Mouse (Mus musculus) 3T3-L1 (cell line): ENCODE results near the gene Srl.
A peak's percentile ranks its signal among the peaks of the same experiment; 100 is the strongest.

Experiments
- DNase-seq: peaks from one replicate; pipeline ENCODE4 v3.0.0-alpha.2; 2015; ENCODE audit warnings: low read depth, low spot score

Srl gene

DNA sequence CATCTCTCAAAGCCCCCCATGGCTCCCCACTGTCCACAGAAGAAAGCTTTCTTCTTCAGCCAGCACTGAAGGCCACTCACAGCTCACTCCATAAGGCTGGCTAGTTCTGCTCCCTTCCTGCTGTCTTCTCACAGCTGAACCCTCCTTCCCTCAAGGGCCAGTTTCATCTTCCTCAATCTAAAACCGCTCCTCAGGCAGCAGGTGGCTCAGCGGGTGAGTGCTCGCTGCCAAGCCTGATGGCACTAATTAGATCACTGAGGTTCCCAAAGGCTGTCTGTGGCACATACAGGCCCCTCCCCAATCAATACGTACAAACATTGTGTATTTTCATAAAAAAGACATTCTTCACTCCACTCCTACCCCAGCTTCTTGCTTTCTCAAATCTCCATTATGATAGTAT is 22.5 kb downstream of the Srl start:
- DNase-seq: no peak

DNA sequence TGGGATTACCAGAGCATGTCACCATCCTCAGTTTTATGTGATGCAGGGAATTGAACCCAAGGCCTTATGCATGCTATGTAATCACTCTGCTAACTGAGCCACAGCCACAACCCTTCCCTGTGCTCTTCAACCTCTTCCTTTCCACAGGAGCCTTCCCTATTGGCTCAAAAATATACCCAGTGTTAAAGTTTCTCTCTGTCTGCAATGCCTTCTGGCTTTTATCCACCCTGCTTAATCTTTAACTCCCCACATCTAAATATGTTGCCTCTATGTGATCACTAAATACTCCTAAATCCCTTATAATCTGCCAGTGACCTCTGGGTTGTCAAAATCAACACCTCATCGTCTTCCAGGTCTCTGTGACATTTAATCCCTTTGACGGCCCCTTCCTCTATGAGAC is 23.7 kb downstream of the Srl start:
- no peak for DNase-seq

- no peak for DNase-seq
Measured at GRCm38 (mm10) chr16:4514383-4514782, 27.2 kb downstream of the Srl start.

DNA sequence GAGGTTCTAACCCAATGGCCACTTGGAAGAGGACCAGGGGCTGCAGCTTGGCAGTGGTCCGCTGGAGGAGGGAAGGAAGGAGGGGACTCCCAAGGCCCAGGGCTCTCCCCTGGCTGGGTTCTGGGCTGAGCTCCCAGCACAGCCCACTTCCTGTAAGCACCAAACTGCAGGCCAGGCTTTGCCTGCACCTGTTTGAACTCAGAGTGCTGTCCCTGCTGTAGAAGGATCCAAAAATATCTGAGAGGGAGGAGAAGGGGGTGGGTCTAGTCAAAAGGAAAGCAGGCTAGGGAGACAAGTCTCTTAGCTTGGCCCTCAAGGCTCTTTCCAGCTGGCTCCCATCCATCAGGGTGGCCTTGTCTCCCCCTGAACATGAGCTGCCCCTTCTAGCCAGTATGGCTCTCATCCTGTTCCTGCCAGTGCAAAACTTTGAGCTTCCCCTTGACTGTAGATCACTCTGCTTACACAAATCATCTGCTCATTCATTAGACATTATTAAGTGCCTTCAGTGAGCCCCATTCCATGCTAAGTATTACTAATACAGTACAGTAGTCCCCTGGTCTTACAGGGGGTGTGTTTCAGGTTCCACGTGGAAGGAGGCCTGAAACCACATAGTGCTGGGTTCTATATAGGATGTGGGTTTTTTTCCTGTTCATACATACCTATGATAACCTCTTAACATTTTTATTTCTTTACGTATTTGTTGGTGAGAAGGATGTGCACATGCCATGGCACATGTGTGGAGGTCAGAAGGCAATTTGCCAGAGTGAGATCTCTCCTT is 28.8 kb downstream of the Srl start:
- peak; percentile 12 for DNase-seq

DNA sequence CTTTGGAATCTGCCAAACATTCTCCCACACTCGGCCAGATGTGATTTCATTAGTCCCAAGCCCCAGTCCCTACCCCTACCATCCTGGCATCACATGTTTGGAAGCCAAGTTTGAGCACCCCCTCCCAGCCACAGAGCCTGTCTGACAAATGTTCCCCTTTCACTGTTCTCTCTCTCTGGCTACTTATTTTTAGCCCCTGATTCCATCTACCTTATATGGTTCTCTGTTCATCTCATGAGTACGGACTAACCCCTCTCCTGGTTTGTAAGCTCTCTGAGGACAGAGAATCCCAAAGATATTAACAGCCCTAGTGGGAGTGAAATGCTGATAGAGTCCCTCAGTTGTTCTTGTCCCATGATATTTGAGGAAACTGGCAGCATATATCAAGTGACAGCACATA is 30.2 kb downstream of the Srl start:
- no peak for DNase-seq

GRCm38 (mm10) chr16:4506181-4506580 is 35.4 kb downstream of the Srl start:
- no peak for DNase-seq

GRCm38 (mm10) chr16:4503495-4503894 is 38.1 kb downstream of the Srl start:
- DNase-seq: no peak

DNA sequence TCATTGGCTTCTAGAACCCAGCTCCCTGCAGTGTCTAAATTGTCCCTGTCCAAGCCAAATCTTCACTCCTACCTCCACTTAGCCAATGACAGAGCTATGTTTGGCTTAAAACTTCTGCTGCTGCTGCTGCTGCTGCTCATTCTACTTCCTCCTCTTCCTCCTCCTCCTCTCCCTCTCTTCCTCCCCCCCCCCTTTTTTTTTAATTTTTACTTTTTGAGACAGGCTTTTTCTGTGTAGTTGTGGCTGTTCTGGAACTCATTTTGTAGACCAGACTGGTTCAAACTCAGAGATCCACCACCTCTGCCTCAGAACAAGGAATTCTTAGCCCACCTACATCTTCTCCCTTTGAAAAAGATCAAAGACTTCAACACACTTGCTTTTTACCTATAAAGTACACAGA is 39.0 kb downstream of the Srl start:
- no peak for DNase-seq

DNA sequence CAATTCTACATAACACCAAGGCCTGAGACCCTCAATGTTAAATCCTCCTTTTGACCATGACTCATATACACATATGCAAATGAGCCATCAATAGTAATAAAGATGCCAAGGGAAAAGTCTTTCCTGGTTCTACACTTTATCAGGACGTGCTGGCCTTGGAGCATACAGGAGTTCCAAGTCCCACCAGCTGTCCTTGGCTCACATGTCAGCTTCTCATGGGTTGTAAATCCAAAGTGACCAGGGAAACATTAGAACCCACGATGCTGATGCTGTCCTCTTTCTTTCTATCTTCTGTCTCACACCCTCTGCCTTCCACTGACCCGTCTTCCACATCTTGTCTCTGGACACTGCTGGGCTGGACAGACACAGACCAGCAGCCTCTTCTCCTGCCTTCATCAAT is 39.9 kb downstream of the Srl start:
- DNase-seq: no peak

DNA sequence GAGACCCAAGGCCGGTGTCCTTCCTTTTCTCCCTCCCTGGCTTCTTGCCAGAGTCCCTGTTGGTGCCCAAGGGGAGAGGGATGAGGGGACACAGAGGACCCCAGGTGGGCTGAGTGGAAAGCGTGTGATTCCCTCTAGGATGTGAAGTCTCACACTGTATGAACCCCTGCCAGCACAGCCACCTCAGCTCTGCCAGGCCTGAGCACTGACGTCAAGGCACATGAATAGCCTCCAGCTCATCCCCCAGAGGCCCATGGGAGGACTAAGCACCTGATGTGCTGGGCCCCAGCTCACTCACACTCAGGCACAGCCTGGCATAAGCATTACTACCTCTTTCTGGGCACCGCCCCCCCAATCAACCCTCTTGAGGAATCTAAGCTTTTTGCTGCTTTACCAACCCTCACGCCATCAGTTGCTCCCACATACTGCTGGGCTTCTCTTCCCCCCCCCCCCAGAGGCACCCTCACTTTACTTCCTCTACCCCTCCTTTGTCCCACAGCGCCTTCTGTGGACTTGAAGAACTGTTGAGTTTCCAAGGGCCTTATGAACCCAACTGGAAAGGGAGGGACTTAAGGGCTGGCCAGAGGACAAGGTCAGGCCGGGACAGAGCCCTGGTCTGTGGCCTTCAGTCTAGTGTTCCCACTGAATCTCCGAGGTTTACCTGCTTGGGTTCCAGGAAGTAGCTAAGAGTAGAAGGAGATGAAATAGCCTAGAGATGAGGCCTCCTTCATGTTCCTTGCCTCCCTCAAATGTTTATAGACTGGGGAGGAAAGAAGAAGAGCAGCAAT is 40.8 kb downstream of the Srl start:
- DNase-seq: no peak

GRCm38 (mm10) chr16:4497762-4498607 is 43.6 kb downstream of the Srl start:
- no peak for DNase-seq

GRCm38 (mm10) chr16:4496470-4496869 is 45.1 kb downstream of the Srl start:
- DNase-seq: no peak

- DNase-seq: no peak
Measured at GRCm38 (mm10) chr16:4495861-4496260, 45.8 kb downstream of the Srl start.

DNA sequence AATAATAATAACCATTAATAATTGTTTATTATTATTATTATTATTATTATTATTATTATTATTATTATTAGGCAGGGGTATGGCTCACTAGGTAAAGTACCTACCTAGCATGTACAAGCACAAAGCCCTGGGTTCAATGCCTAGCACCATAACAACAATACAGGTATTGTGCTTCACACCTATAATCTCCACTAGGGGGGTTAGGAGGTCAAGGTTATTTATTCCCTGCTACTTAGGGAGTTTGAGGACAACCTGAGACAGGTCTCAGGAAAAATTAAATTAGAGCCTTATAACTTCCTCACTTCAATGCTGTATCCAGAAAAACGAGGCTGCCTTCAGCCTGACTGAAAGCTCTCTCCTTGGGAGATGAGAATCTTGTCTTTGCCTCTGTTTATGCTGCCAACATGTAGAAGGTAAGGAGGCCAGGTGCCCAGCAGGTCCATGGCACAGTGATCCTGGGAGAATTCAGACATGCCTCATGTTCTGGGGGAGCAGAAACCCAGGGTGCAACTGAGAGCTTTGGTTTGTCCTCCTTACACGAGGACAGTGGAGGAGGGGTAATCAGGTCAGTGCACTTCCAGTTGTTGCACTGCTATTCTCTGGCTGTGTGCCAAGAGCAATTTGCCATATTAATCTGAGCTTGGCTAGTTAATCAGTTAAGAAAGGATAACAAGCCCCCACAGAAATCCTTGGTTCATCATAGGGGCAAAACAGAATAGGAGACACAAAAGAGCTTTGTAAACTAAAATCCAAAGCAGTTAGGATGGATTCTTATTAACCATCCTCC is 48.6 kb downstream of the Srl start:
- no peak for DNase-seq

DNA sequence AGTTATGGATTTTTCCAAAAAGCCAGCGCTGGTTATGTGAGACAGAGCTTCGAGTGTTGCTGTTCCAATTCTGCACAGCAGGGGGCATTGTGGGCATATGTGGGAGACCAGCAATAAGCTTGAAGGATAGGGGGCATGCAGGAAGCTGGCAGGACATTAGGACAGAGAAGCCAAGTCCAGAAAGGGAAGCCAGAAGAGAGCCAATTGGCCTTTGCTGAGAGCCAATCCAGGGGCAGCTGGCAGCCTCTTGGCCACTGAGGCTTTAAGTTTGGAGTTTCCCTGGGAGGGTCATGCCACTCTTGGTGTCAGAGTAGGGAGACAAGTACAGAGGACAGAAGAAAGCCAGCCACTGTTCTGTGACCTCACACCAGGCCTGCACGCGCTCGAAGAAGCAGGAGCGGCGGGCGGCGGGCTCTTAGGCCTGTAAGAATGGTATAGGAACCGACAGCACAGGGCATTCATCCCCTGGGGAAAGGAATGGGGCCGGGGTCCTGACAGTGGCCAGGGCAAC is 52.4 kb downstream of the Srl start:
- peak; percentile 96 for DNase-seq

DNA sequence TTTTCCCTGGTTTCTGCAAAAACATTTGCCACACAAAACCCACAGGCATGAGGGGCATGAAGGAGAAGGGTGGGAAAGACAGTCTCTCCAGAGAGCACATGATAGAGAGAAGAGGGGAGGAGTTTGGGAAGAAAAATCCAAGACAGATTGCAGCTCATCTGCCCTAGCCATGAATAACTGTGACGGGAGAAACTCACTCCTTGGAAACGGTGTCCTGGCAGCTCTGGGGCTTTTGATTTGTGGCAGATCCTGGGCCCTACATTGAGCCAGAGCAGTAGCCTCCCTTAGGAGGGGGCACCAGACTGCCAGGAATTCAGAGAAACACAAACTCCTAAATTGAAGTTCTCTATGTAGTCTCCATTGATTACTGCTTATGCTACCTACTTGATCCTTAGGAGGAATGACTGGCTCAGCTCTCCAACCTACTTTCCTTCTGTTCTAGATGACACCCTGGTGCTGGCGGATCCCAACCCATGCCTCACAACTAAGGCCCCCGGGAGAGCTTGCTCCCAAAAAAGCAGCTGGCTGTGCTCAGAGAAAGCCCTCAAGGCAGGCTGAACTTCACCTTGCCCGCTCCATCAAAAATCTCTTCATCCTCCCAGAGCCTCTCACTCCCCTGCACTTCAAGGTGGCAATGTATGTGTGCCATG is 60.9 kb downstream of the Srl start:
- no peak for DNase-seq

- DNase-seq: peak; percentile 83
Measured at GRCm38 (mm10) chr16:4477591-4478215, 63.9 kb downstream of the Srl start.

GRCm38 (mm10) chr16:4474882-4475803 is 66.5 kb downstream of the Srl start:
- no peak for DNase-seq
